Mouse (Mus musculus) mouse embryonic stem cell (cell line): ENCODE results near the gene Gtf2a1.
"Not testable (repeated sequence)": the region's sequence is repeated elsewhere in the genome, so short reads cannot be mapped to it uniquely, and the experiment has no call there.

Experiments
- in situ Hi-C, 2 experiments: fragments of 300-500 bp; cut with MboI; formaldehyde crosslinking; loops; 1 replicate in 1 of 2; 3 replicates in 1 of 2; pipeline ENCODE4 v1.14.3; 2019 to 2020; ENCODE audit warnings: low sequenced_read_pairs in 2 of 2, low pct_unique_long_range_greater_than_20kb in 1 of 2, mixed read lengths in 1 of 2; ENCODE audit not compliant: unreplicated experiment in 1 of 2

Gtf2a1 gene

GRCm38 (mm10) chr12:91589847-91590690 is at the start of gene Gtf2a1:
Gene Gtf2a1 (minus strand): TSS chr12:91590487.
- in situ Hi-C loops = no loop called here

- in situ Hi-C loops = no loop called here
Observed at GRCm38 (mm10) chr12:91638351-91638750, 48.1 kb upstream of the Gtf2a1 start.

- in situ Hi-C loops = no loop called here
Observed at GRCm38 (mm10) chr12:91637136-91637909, 47.0 kb upstream of the Gtf2a1 start.

- in situ Hi-C loops = loop anchor here in 1 of 2 experiments (10.0 kb wide), 1 partner anchor 168 kb away; no protein-coding TSS in a partner anchor
Observed at GRCm38 (mm10) chr12:91626482-91626881, 36.2 kb upstream of the Gtf2a1 start.

- in situ Hi-C loops = loop anchor here in 1 of 2 experiments (10.0 kb wide), 1 partner anchor 170 kb away; no protein-coding TSS in a partner anchor
Observed at GRCm38 (mm10) chr12:91625013-91625412, 34.7 kb upstream of the Gtf2a1 start.

GRCm38 (mm10) chr12:91609425-91609824 is 19.1 kb upstream of the Gtf2a1 start:
- in situ Hi-C loops = no loop called here

- in situ Hi-C loops = no loop called here
Observed at GRCm38 (mm10) chr12:91607678-91608077, 17.4 kb upstream of the Gtf2a1 start.

- in situ Hi-C loops = no loop called here
Observed at GRCm38 (mm10) chr12:91606651-91607050, 16.4 kb upstream of the Gtf2a1 start.

GRCm38 (mm10) chr12:91604600-91604999 is 14.3 kb upstream of the Gtf2a1 start:
- in situ Hi-C loops = no loop called here

- in situ Hi-C loops = no loop called here
Observed at GRCm38 (mm10) chr12:91592128-91592527, 1.8 kb upstream of the Gtf2a1 start.

GRCm38 (mm10) chr12:91591191-91591590 is 904 bp upstream of the Gtf2a1 start:
- in situ Hi-C loops = no loop called here

- in situ Hi-C loops = no loop called here
Observed at GRCm38 (mm10) chr12:91590716-91591115, 429 bp upstream of the Gtf2a1 start.

GRCm38 (mm10) chr12:91589542-91589846 is 793 bp downstream of the Gtf2a1 start:
- in situ Hi-C loops = no loop called here

- in situ Hi-C loops = no loop called here
Observed at GRCm38 (mm10) chr12:91588670-91589541, 1.4 kb downstream of the Gtf2a1 start.

GRCm38 (mm10) chr12:91588176-91588669 is 2.1 kb downstream of the Gtf2a1 start:
- in situ Hi-C loops = no loop called here

GRCm38 (mm10) chr12:91587491-91588033 is 2.7 kb downstream of the Gtf2a1 start:
- in situ Hi-C loops = no loop called here

GRCm38 (mm10) chr12:91587077-91587476 is 3.2 kb downstream of the Gtf2a1 start:
- in situ Hi-C loops = no loop called here

GRCm38 (mm10) chr12:91585815-91586214 is 4.5 kb downstream of the Gtf2a1 start:
- in situ Hi-C loops = not testable (repeated sequence)
